Mouse (Mus musculus): Measurements from ENCODE around the gene Gbp7.

Gene Gbp7

GRCm38 (mm10) chr3:142561666-142562065 lies 31.5 kb downstream of the Gbp7 start:
- no peak for DNase-seq

- DNase-seq = peak; percentile 32
Observed at GRCm38 (mm10) chr3:142567490-142567889, 37.3 kb downstream of the Gbp7 start.

- no peak for DNase-seq
Observed at GRCm38 (mm10) chr3:142570738-142571137, 40.6 kb downstream of the Gbp7 start.

GRCm38 (mm10) chr3:142577108-142577507 lies 47.0 kb downstream of the Gbp7 start:
- no peak for DNase-seq

- DNase-seq = no peak
Observed at GRCm38 (mm10) chr3:142578342-142578741, 48.2 kb downstream of the Gbp7 start.

- DNase-seq = no peak
Observed at GRCm38 (mm10) chr3:142583067-142583466, 52.9 kb downstream of the Gbp7 start.

GRCm38 (mm10) chr3:142587386-142587785 lies 57.2 kb downstream of the Gbp7 start:
- DNase-seq = no peak

- DNase-seq = no peak
Observed at GRCm38 (mm10) chr3:142588888-142589287, 58.7 kb downstream of the Gbp7 start.

GRCm38 (mm10) chr3:142590431-142591067 lies 60.4 kb downstream of the Gbp7 start:
- no peak for DNase-seq

GRCm38 (mm10) chr3:142594547-142594946 lies 64.4 kb downstream of the Gbp7 start, which contains the start of gene Gbp2b:
TSS of gene Gbp2b (plus strand) at chr3:142594847.
- DNase-seq = no peak

- DNase-seq = no peak
Observed at GRCm38 (mm10) chr3:142597923-142598322, 67.8 kb downstream of the Gbp7 start.

All from cerebellum, adult 11-12 months (tissue).